Mouse (Mus musculus): Measurements from ENCODE around the gene Usp17lc.

DNA sequence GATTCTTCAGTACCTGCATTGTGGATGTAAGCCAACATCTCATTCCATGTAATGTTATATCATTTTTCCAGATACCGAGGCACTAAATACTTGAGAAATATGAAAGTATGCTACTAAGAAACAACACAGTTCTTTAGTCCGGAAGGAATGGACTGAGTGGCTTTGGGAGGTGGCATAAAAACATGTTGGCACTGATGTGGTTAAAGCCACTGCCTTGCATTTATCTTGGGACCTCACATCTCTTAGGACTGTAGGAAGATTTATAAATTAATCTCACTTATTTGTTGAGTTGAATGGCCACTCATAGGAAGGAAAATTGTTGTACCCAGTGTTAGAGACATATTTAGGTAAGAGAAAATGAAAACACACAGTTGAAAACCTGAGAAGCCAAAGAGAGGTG is 33.9 kb downstream of the Usp17lc start, which contains the start of gene Olfr606:
- TF ChIP-seq CTCF (IDR thresholded peaks at IDR 0.05) (no peak), EP300 (IDR thresholded peaks at IDR 0.05) (no peak)
